Mouse (Mus musculus): Measurements from ENCODE around the gene Slit3.

Gene Slit3

GRCm38 (mm10) chr11:35120894-35121610 is at the start of gene Slit3:
Slit3 (plus strand) TSS chr11:35121224.
- DNase-seq (ENCODE audit: low read depth, low spot score): no peak

GRCm38 (mm10) chr11:35071451-35071850 is 49.6 kb upstream of the Slit3 start:
- no peak for DNase-seq (ENCODE audit: low read depth, low spot score)

GRCm38 (mm10) chr11:35075411-35075810 is 45.6 kb upstream of the Slit3 start:
- DNase-seq (ENCODE audit: low read depth, low spot score): no peak

GRCm38 (mm10) chr11:35080451-35081125 is 40.4 kb upstream of the Slit3 start:
- DNase-seq (ENCODE audit: low read depth, low spot score): no peak

- DNase-seq (ENCODE audit: low read depth, low spot score): no peak
These were observed 38.7 kb upstream of the Slit3 start for GRCm38 (mm10) chr11:35082297-35082696.

- DNase-seq (ENCODE audit: low read depth, low spot score): no peak
These were observed 38.0 kb upstream of the Slit3 start for GRCm38 (mm10) chr11:35083049-35083448.

- DNase-seq (ENCODE audit: low read depth, low spot score): no peak
These were observed 35.7 kb upstream of the Slit3 start for GRCm38 (mm10) chr11:35085351-35085750.

- no peak for DNase-seq (ENCODE audit: low read depth, low spot score)
These were observed 35.0 kb upstream of the Slit3 start for GRCm38 (mm10) chr11:35086029-35086428.

GRCm38 (mm10) chr11:35087454-35087853 is 33.6 kb upstream of the Slit3 start:
- no peak for DNase-seq (ENCODE audit: low read depth, low spot score)

DNA sequence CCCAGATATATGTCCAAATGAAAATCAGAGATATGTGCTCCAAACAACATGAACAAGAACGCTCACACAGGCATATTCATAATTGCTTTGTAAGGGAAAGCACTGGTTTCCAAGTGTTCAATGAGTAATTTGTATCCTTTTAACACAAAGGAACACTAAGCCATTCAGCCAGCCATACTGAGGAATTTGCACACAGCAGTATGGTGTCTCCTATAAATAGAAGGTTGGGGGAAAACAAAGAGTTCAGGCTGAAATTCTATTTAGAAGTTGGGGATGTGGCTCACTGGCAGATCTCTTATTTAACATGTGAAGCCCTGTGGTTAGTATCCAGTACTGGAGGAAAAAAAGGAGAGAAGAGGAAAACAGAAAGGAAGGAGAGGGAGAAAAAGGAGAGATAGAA is 32.9 kb upstream of the Slit3 start:
- no peak for DNase-seq (ENCODE audit: low read depth, low spot score)

GRCm38 (mm10) chr11:35090629-35091335 is 30.2 kb upstream of the Slit3 start:
- DNase-seq (ENCODE audit: low read depth, low spot score): no peak

- no peak for DNase-seq (ENCODE audit: low read depth, low spot score)
These were observed 24.5 kb upstream of the Slit3 start for GRCm38 (mm10) chr11:35096538-35096937.

- DNase-seq (ENCODE audit: low read depth, low spot score): no peak
These were observed 11.2 kb upstream of the Slit3 start for GRCm38 (mm10) chr11:35109781-35110180.

DNA sequence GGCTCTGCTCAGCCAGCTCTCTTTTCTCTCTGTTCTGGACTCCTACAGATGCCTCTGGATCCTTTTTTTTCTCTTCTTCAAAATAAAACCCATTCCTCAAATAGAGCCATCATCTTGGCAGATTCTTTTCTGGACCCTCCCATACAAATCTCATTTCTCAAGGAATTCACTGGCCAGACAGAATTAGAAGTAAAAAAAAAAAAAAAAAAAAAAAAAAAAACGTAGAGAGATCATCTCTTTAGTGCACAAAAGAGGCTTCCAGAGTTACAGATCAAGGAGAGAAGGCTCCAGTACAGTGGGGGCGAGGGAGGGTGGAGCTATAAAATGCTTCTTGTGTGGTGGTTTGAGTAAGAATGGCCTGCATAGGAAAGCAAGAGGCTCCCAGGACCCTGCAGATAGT is 10.2 kb upstream of the Slit3 start:
- DNase-seq (ENCODE audit: low read depth, low spot score): no peak

GRCm38 (mm10) chr11:35113290-35113689 is 7.7 kb upstream of the Slit3 start:
- DNase-seq (ENCODE audit: low read depth, low spot score): no peak

GRCm38 (mm10) chr11:35116436-35116835 is 4.6 kb upstream of the Slit3 start:
- DNase-seq (ENCODE audit: low read depth, low spot score): no peak

DNA sequence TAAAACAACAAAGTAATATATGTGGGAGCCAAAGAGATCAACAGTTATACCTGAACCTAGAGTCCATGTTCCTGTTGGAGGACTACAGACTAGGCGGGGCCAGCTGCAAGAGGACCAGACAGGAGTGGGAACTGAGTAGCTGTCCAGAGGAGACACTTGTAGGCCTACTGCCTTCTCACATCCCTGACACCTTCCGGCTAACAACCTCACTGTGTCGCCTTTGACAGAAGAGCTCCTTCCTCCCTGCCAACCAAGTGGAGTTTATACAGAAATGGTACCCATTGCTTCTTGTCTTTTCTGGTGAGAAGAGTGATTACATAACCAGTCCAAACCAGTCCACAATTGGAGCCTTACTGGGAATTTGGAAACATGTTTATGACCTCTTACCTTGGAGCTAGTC is 3.2 kb upstream of the Slit3 start:
- DNase-seq (ENCODE audit: low read depth, low spot score): no peak

- no peak for DNase-seq (ENCODE audit: low read depth, low spot score)
These were observed 2.3 kb upstream of the Slit3 start for GRCm38 (mm10) chr11:35118731-35119130.

GRCm38 (mm10) chr11:35119360-35119759 is 1.7 kb upstream of the Slit3 start:
- DNase-seq (ENCODE audit: low read depth, low spot score): peak; percentile 24

- DNase-seq (ENCODE audit: low read depth, low spot score): no peak
These were observed 948 bp upstream of the Slit3 start for GRCm38 (mm10) chr11:35120076-35120475.

DNA sequence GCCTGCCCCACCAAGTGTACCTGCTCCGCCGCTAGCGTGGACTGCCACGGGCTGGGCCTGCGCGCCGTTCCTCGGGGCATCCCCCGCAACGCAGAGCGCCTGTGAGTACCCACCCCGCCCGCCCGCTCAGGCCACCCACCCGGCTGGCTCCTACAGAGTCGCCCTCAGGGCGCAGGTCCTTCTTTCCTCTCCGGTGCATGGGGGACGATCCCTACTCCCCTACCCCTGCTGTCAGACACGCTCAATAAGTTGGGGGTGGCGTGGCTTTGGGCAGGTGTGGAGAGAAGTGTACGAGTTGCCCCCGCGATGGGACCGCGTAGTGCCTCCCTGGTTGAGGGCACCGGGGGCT is 561 bp downstream of the Slit3 start:
- DNase-seq (ENCODE audit: low read depth, low spot score): no peak

DNA sequence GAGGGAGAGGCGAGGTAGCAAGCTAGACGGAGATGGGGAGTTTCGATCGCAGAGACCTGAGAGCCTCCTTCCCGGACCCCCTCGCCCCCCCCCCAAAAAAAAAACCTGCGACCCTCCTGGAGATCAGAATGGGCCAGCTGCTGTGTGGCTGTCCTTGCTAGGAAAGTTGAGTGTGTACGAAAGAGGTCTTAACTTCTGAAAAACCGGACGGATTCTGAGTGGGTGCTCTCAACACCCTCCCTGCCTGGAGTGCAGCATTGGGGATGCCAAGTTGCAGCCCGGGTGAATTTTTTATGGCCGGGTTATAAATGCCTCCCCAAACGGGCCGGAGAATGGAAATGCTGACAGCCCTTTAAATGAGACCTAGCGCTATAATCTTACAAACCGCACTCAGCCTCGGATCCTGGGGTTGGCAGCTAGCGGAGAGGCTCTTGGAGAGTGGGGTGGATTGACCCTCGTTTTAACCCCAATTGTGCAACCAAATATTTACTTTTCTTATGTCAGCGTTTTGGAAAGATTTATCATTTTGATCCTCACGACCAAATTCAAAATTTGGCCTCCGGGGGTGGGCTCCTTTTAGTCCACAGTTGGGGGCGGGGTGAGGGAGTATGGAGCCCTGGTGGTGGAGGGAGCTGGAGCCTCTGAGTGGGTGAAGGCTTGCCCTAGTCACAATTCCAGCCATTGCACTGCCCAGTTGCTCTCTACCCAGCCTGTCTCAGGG is 1.2 kb downstream of the Slit3 start:
- DNase-seq (ENCODE audit: low read depth, low spot score): no peak
